Mouse (Mus musculus): ENCODE data around the gene Dnajc30. TPM values are rescaled to one million over a fixed set of nuclear protein-coding genes. Genes with fewer than 3 reads are reported as not detected.

Gene Dnajc30
- 65.1 and 65.9 TPM in 2 replicates for polyA plus RNA-seq (2012; rRNA removed; ENCODE audit: low replicate concordance)

DNA sequence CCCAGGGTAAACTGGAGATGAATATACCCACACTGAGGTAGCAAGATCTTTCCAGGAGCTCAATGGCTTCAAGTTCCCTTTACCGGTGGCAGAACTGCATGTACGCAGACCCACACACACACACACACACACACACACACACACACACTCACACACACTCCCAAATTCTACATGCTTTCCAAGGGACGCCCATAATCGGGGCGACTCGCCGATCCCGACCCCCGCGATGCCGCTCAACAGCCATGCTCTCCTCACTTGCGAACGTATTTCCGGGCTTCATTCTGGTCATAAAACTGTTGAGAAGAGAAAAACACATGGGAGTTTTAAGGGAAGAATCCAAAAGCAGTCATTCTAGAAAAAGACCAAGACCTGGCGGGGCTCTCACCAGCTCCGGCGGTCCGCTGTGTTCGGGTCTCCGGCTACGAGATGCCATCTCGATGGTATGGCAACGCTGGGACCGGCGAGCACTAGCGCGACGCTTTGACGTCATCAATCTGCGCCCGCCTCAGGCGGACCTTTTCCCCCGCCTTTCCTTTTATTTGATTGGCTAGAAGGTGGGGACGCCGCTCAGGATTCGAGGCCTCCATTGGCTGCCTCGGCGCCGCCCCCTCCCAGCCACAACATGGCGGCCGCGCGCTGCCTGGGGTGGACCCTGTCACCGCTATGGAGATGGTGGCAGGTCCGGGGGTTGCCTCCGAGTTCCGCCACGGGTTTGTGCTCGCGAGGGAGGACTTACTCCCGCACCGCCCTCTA, at the start of gene Dnajc30:
Gene Dnajc30, plus strand, starts transcription at position 574 of the 753 bp plus-strand sequence.

DNA sequence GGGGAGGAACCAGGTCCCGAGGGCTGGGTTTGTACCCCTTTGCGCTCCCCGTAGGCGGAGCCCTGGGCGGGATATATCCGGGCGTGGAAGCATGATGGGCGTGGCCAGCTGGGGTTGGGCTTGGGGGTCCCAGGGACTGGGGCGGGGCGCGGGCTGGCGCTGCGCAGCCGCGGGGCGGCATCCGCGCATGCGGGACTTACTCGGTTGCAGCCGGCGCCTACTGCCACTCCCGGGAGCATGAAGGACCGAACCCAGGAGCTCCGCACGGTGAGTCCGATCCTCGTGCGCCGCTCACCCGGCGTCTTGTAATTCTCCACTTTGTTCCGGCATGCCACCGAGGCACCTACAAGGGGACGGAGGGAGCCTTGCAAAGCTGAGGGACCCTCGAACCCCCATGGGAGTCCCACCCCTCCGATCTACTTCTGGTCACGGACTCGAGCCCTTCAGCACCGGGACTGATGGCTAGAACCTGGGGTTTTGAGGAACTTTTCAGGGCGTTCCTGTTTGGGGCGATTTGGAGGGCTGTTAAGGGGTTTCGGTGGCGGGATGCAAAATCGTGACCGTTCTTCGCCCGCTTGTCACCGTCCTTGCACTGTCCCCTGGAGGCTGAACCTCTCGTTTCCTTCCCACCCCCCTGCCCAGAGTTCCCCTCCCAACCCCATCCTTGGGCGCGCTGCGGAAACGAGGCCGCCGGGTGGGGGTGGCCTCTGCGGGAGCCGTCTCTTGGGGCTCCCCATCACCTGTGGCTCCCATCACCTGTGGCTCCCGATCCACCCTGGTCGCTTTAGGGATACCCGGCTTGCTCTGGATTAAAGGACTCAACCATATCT, 40.4 kb upstream of the Dnajc30 start, which contains the start of gene Stx1a:
Gene Stx1a, plus strand, starts transcription at position 139 of the 830 bp plus-strand sequence.

DNA sequence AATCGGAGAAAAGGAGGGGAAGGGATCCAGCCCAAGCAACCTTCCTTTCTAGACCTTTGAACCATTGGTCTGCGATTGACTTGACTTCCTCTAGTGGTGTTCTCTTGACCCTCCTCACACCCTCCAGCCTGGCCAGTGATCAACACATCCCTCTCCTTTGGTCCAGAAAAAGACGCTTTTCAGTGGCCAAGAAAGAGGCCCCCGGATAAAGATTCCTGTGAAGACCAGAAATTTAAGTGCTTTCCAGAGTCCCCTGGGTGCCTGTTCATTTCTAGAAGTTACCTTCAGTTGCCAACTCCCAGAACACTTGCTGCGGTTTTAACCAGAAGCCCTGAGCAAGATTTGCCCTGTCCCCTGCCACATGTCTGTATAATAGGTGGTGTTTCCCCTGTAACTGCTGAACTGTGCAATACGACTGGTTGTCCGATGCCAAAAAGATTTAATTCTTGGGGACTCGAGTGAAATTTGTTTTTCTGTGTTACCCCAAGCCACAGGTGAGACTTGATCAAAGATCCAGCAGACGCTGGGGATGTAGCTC, 976 bp downstream of the Dnajc30 start, which contains the start of gene Bud23:
Gene Bud23, minus strand, starts transcription at position 51 of the 538 bp plus-strand sequence.

DNA sequence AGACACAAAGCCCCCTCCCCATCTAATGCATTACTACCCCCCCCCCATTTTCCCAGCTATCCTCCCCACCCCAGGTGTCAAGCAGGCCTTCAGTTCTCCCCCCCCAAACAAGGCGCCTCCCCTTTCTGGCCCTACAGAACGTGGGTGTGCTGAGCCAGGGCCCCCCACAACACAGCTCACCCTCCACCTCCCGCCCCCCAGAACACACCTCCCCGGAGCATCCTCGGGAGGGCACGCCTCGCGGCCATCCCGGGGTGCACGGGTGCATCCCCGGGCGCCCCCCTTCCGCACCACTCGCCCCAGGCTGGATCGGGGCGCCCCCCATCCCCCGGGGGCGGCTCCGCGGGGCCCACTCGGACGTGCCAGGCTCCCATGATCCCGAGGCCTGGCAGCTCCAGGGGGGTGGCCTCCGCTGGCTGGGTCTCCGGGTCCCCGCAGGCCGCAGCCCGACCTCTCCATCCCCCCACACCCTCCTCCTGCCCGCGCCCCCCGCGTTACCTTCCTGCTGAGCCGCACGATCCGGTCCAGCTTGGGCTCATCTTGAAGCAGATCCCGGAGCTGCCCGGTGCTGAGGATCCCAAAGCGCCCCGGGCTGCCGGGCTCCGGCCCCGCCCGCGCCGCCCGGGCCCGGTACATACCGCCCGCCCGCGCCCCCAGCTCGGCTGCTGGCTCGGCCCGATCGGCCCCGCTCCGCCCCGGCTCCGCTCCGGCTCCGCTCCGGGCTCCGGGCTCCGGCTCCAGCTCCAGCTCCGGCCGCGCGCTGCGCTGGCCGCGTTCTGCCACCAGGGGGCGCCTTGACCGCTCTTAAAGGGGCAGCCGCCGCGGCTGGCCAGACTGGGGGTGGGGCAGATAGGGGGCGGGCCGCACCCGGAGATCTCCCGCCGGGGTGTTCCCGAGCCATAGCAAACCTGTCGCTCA, 13.8 kb downstream of the Dnajc30 start, which contains the start of gene Vps37d:
Gene Vps37d, minus strand, starts transcription at position 703 of the 918 bp plus-strand sequence.

DNA sequence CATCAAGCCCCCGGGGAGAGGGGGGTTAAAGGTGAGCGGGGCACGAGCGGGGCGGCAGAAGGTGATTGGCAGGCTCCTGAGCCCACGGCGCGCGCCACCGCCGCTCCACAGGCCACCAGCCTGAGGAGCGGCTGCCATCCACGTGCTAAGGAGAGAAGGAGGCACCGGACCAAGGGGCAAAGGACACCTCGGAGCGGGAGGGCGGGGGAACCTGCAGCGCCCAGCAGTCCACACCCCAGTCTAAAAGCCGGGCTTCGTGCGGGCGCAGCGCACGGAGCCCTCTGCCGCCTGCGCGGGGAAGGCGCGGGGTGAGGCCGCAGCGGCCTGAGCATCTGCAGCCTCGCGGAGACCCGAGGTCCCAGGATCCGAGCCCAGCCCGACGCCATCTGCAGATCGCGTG, 25.7 kb downstream of the Dnajc30 start, which contains the start of gene Mlxipl:
Gene Mlxipl, plus strand, starts transcription at position 238 of the 400 bp plus-strand sequence.

Other genes starting within 250 kb of the Dnajc30 start
- gene Tmem270, start 157.5 kb upstream of the Dnajc30 start, polyA plus RNA-seq (2012; rRNA removed; ENCODE audit: low replicate concordance) = 0.15 TPM in 1 of 2 replicates, not detected in the other
- gene Cldn13, start 148.7 kb upstream of the Dnajc30 start, polyA plus RNA-seq (2012; rRNA removed; ENCODE audit: low replicate concordance) = not detected in 2 replicates
- 10.2 and 16.2 TPM in 2 replicates for gene Mettl27, start 131.8 kb upstream of the Dnajc30 start, polyA plus RNA-seq (2012; rRNA removed; ENCODE audit: low replicate concordance)
- gene Cldn4, start 117.3 kb upstream of the Dnajc30 start, polyA plus RNA-seq (2012; rRNA removed; ENCODE audit: low replicate concordance) = 42.8 and 316 TPM in 2 replicates
- 982 and 2,156 TPM in 2 replicates for gene Cldn3, start 78.0 kb upstream of the Dnajc30 start, polyA plus RNA-seq (2012; rRNA removed; ENCODE audit: low replicate concordance)
- gene Abhd11, start 55.0 kb upstream of the Dnajc30 start, polyA plus RNA-seq (2012; rRNA removed; ENCODE audit: low replicate concordance) = 87.6 and 91.0 TPM in 2 replicates
- gene Stx1a, start 40.7 kb upstream of the Dnajc30 start, polyA plus RNA-seq (2012; rRNA removed; ENCODE audit: low replicate concordance) = 5.1 and 9.8 TPM in 2 replicates
- gene Bud23, start 757 bp downstream of the Dnajc30 start, polyA plus RNA-seq (2012; rRNA removed; ENCODE audit: low replicate concordance) = 49.6 and 53.6 TPM in 2 replicates
- 7.5 and 10.7 TPM in 2 replicates for gene Vps37d, start 14.1 kb downstream of the Dnajc30 start, polyA plus RNA-seq (2012; rRNA removed; ENCODE audit: low replicate concordance)
- 297 and 321 TPM in 2 replicates for gene Mlxipl, start 25.7 kb downstream of the Dnajc30 start, polyA plus RNA-seq (2012; rRNA removed; ENCODE audit: low replicate concordance)
- gene Tbl2, start 85.5 kb downstream of the Dnajc30 start, polyA plus RNA-seq (2012; rRNA removed; ENCODE audit: low replicate concordance) = 4.3 and 6.7 TPM in 2 replicates
- 33.0 and 36.1 TPM in 2 replicates for gene Bcl7b, start 104.1 kb downstream of the Dnajc30 start, polyA plus RNA-seq (2012; rRNA removed; ENCODE audit: low replicate concordance)
- gene Baz1b, start 123.1 kb downstream of the Dnajc30 start, polyA plus RNA-seq (2012; rRNA removed; ENCODE audit: low replicate concordance) = 12.7 and 13.0 TPM in 2 replicates
- gene Fzd9, start 187.0 kb downstream of the Dnajc30 start, polyA plus RNA-seq (2012; rRNA removed; ENCODE audit: low replicate concordance) = 3.7 and 4.7 TPM in 2 replicates

All from duodenum, adult 2 months (tissue).